Mouse (Mus musculus): ENCODE data around the gene Traf3ip1. TPM values are rescaled to one million over a fixed set of nuclear protein-coding genes. Genes with fewer than 3 reads are reported as not detected.
A peak's percentile ranks its signal among the peaks of the same experiment; 100 is the strongest.

Gene Traf3ip1
- polyA plus RNA-seq, 1 experiment from 2014 or later, result 12.1 TPM

DNA sequence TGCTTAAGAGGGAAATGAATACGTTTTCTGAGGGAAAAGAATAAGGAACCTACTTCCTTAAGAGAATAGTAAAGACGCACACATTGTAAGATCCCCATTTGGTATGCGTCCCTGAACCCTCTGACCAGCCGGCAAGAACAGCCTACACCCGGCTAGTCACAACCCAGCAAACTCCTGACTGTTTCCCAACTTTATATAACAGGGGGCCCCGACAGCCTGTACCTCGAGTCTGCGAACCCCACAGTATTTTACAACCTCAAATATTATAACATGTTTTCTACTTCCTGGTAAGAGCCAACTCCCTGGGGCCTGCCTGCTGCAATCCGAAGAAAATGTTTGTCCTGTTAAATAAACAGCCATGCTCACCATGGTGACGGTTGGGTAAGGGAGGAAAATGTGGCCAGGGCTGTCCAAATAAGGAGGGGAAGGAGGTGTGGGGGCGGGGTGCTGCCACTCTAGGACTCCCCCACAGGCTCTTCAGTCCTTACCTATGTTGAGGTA lies 38.1 kb upstream of the Traf3ip1 start:
- Histone ChIP-seq H3K27me3 (peaks cover 18% of the 10 kb centered on the region), H3K4me2 (0 out of 2 replicates have a peak overlapping the region, but pooled peaks have one; percentile 10), H3K27ac (no peak overlapping the region), H3K4me1 (peaks cover 36% of the 10 kb centered on the region), H3K36me3 (replicated peaks) (no peaks in the 10 kb centered on the region), H3K9ac (peak overlapping the region; percentile 5; the same call in 1 of the 2 replicates), H3K9me3 (no peaks in the 10 kb centered on the region), H3K4me3 (replicated peaks) (no peak overlapping the region)
- 48% methylated on average over 11 of the region's 11 CpGs for WGBS
- no peak for ATAC-seq (ENCODE audit: low FRiP score)

DNA sequence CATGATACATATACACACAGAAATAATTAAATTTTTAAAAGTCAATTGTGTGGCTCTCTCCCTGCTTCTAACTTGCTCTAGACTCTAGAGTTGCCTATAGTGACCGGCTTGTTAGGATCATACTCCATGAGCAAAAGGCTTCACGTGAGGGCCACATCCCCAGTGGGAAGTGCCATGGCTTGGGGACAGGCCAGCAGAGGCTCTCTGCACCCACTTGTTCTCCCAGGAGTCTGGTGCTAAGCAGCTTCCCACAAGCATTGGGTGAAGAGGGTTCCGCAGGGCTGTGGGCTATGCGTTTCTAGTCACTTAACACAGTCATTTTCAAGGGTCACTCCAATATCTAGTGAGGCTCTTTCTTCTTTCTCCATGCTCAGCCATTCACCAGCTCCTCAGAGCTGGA lies 37.3 kb upstream of the Traf3ip1 start:
- no peak overlapping the region for H3K27ac ChIP-seq
- 95% methylated on average over 4 of the region's 4 CpGs for WGBS

DNA sequence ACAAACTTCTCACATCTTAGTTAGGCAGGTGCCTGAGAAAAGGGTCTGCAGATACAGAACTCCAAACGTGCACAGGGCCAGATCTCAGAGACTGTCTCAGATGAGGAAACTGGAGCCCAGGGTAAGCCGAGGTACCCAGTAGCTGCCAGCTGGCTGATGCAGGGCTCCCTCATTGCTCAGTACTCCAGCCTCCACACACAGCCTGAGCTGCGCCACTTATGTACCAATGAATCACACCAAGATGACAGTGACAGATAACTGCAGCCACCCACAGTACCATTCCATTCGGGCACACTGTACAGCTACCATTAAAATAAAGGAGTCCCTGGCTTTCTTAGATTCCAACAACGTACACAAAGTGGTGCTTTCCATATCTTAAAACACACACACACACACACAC lies 36.7 kb upstream of the Traf3ip1 start:
- peaks cover 18% of the 10 kb centered on the region for H3K27me3 ChIP-seq

More for the DNA sequence above, 37.3 kb upstream of the Traf3ip1 start:
- ATAC-seq (ENCODE audit: low FRiP score), result no peak
- H3K4me2 ChIP-seq, result no peak overlapping the region
- H3K9ac ChIP-seq, result no peak overlapping the region
- H3K36me3 ChIP-seq (replicated peaks), result no peaks in the 10 kb centered on the region
- H3K9me3 ChIP-seq, result no peaks in the 10 kb centered on the region
- H3K27me3 ChIP-seq, result peaks cover 18% of the 10 kb centered on the region
- peaks cover 36% of the 10 kb centered on the region for H3K4me1 ChIP-seq
- H3K4me3 ChIP-seq (replicated peaks), result no peak overlapping the region

DNA sequence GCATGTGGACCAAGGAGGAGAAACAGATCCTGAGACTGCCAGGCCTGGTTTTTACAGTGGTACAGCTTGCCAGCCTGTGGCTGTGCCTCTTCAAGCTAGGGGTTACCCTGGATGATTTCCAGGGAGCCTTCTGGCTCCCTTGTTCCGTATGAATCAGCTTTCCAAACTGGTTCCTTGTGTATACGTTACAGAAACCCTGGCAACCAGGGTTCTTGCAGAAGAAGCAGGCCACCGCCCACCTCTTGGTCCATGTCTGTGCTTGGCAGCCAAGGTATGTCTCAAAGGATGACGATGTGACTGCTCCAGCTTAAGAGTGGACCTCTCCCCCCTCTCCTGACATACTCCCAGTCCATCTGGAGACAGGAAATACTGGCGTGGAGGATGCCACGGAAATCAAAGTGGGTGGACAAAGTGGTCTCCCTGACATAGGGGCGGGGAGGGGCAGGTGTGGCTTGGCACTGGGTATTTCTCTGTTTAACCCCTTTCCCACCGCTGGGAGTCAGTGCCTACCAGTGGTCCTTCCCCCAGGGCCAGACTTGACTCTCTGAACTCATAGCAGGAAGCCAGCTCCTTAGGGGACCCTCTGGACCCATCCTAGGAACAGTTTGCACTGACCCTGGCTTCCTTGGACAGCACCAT lies 36.1 kb upstream of the Traf3ip1 start:
- H3K4me1 ChIP-seq, result peaks cover 36% of the 10 kb centered on the region
- peak overlapping the region; percentile 49; the same call in 1 of the 2 replicates for H3K9ac ChIP-seq
- H3K36me3 ChIP-seq (replicated peaks), result no peaks in the 10 kb centered on the region
- WGBS, result 25% methylated on average over 8 of the region's 8 CpGs
- no peak overlapping the region for H3K27ac ChIP-seq
- H3K4me3 ChIP-seq (replicated peaks), result peak overlapping the region; percentile 72
- H3K4me2 ChIP-seq, result peak overlapping the region; percentile 73
- peak; percentile 5; the same call in 1 of the 2 replicates for ATAC-seq (ENCODE audit: low FRiP score)
- peaks cover 18% of the 10 kb centered on the region for H3K27me3 ChIP-seq
- no peaks in the 10 kb centered on the region for H3K9me3 ChIP-seq

More for the DNA sequence above, 36.7 kb upstream of the Traf3ip1 start:
- Histone ChIP-seq H3K4me1 (peaks cover 36% of the 10 kb centered on the region), H3K36me3 (replicated peaks) (no peaks in the 10 kb centered on the region), H3K4me3 (replicated peaks) (no peak overlapping the region), H3K27ac (no peak overlapping the region), H3K9me3 (no peaks in the 10 kb centered on the region), H3K4me2 (0 out of 2 replicates have a peak overlapping the region, but pooled peaks have one; percentile 73), H3K9ac (no peak overlapping the region)
- no peak for ATAC-seq (ENCODE audit: low FRiP score)
- WGBS, result 87% methylated on average over 5 of the region's 5 CpGs

DNA sequence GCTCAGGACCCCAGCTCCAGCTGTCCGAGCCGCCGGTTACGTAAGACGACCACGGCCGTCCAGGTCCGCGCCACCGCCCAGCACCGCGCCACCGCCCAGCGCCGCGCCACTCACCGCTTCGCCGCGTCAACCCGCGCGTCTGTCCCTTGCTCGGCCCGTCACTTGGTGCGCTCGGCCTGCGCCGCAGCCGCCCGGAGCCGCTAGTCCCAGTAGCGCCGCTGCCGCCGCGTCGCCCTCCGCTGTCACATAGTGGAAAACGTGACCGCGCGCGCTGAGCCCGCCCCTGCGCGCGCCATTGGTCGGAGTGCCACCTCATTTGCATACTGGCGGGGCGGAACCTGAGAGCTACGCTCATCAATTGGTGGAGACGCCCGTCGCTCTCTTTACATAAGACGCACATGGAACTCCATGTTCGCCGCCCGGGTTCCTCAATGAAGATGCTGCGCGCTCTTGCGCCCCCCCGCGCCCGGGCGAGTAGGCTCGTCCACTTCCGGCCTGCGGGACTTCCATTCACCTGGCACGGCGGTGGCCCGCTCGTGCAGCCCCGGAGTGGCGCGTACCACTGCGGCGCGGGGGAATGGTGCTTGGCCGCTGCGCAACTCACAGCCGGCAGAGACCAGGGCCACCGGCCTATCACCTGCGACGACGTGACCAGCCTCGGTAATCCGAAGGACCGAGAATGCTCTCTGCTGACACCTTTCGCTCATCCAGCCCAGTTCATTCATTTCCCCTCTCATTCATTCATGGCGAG lies 35.2 kb upstream of the Traf3ip1 start, which contains the start of gene Per2:
Per2 (minus strand) TSS at position 266 of the 751 bp plus-strand sequence.
- peaks cover 37% of the 10 kb centered on the region for H3K4me1 ChIP-seq
- WGBS, result under 1% methylated on average over 91 of the region's 91 CpGs

DNA sequence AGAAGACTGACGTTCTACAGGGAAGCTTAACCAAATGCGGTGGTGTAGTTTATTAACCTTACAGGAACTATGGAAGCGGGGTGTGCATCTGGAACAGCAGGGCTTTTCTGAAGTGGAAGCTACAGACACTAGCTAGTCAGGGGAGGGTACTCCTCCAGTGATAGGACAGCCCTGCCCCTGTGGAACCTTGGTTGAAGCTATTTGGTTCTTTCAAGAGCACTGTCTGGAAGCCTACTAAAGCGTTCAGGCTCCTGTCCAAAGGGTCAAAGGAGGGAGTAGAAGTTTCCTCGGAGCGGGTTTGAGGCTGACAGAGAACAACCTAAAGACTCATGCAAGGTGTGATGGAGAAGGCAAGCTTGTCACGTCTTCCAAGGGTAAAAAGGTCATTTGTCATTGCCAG lies 34.4 kb upstream of the Traf3ip1 start:
- H3K4me3 ChIP-seq (replicated peaks), result peak overlapping the region; percentile 72
- no peaks in the 10 kb centered on the region for H3K9me3 ChIP-seq
- H3K27me3 ChIP-seq, result peaks cover 18% of the 10 kb centered on the region
- 51% methylated on average over 7 of the region's 7 CpGs for WGBS
- H3K27ac ChIP-seq, result no peak overlapping the region
- H3K36me3 ChIP-seq (replicated peaks), result no peaks in the 10 kb centered on the region
- peak overlapping the region; percentile 73 for H3K4me2 ChIP-seq
- peak overlapping the region; percentile 53; the same call in 1 of the 2 replicates for H3K9ac ChIP-seq
- peaks cover 42% of the 10 kb centered on the region for H3K4me1 ChIP-seq
- no peak for ATAC-seq (ENCODE audit: low FRiP score)

More for the DNA sequence above, 35.2 kb upstream of the Traf3ip1 start, which contains the start of gene Per2:
- Histone ChIP-seq H3K4me3 (replicated peaks) (peak within 1 kb of the TSS; percentile 72), H3K27me3 (peaks cover 18% of the 10 kb centered on the region), H3K27ac (peak within 1 kb of the TSS; percentile 44), H3K9ac (peak within 1 kb of the TSS; percentile 53), H3K4me2 (peak within 1 kb of the TSS; percentile 73), H3K9me3 (no peaks in the 10 kb centered on the region), H3K36me3 (replicated peaks) (no peaks in the 10 kb centered on the region)
- ATAC-seq (ENCODE audit: low FRiP score), result peak; percentile 99

DNA sequence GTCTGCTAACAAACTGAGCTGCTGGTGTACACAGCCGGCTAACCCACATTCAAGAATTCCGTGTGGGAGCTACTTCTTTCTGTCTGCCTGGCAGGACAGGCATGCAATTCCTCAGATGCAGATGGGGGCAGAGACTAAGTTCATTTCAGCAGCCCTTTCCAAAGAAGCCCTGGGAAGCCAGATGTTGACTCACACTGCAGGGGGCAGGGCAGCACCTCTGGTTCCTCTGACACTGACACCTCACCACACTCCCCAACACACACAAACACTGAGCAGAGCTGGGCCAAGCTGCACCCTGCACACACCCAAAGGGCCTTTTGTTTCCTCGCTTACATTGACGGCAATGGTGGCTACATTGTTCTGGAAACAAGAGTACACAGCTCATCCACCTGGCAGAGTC lies 33.9 kb upstream of the Traf3ip1 start:
- no peak for ATAC-seq (ENCODE audit: low FRiP score)
- H3K4me3 ChIP-seq (replicated peaks), result no peak overlapping the region
- peaks cover 18% of the 10 kb centered on the region for H3K27me3 ChIP-seq
- H3K9me3 ChIP-seq, result no peaks in the 10 kb centered on the region
- H3K27ac ChIP-seq, result no peak overlapping the region
- no peaks in the 10 kb centered on the region for H3K36me3 ChIP-seq (replicated peaks)
- H3K9ac ChIP-seq, result no peak overlapping the region
- 46% methylated on average over 4 of the region's 4 CpGs for WGBS
- peaks cover 41% of the 10 kb centered on the region for H3K4me1 ChIP-seq
- H3K4me2 ChIP-seq, result no peak overlapping the region

DNA sequence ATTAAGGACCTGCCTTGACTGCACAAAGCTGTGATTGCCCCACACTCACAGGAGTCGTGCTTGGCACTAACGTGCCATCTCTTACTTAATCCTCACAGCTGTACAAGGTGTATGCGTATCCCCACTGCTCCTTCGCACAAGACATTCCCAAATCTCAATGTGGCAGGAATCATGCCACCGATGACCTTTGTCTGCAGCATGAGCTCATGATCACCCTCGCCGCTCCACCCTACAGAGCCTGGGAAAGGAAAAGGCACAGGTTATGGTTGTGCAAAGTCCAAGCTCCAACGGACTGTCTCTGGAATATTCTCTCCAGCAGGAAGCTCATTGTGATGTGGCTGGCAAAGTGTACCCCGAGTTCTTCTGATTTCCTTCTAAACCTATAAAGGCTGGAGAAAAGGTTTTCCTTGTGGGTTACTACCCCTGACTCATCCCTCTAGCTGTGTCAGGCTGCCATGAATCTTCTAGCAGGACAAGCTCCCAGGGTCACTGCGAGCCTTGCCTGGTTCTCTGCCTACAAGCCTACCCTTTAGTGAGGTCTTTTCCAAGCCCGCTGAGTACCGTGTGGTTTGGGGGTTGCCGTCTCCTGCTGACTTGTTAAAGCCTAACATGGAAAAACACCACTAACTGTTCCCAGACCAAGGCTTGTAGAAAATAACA lies 31.0 kb upstream of the Traf3ip1 start:
- H3K27me3 ChIP-seq, result peaks cover 7% of the 10 kb centered on the region; the same call in 1 of the 2 replicates
- H3K4me3 ChIP-seq (replicated peaks), result no peak overlapping the region
- no peak overlapping the region for H3K27ac ChIP-seq
- H3K9me3 ChIP-seq, result no peaks in the 10 kb centered on the region
- no peaks in the 10 kb centered on the region for H3K36me3 ChIP-seq (replicated peaks)
- no peak overlapping the region for H3K9ac ChIP-seq
- peaks cover 22% of the 10 kb centered on the region for H3K4me1 ChIP-seq
- no peak overlapping the region for H3K4me2 ChIP-seq
- WGBS, result 89% methylated on average over 13 of the region's 13 CpGs
- no peak for ATAC-seq (ENCODE audit: low FRiP score)

DNA sequence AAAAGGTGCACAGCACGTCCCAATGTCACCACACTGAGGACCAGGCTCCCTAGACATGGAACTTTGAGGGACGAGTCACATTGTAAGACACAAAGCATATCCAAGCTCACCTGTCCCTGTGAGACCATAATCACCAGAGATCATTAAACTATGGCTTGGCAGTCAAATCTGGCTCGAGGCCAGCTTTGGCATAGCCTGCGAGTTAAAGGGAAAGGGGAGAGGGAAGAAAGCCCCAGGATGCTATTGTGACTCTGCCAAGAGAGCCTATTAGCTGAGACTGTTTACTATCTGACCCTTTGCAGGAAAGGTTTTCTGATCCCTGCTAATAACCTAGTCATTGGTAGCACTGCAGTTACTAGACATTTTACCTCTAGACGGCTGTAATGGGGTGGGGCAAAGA lies 30.0 kb upstream of the Traf3ip1 start:
- no peak overlapping the region for H3K4me3 ChIP-seq (replicated peaks)
- H3K9ac ChIP-seq, result no peak overlapping the region
- peaks cover 7% of the 10 kb centered on the region; the same call in 1 of the 2 replicates for H3K27me3 ChIP-seq
- H3K9me3 ChIP-seq, result no peaks in the 10 kb centered on the region
- peaks cover 17% of the 10 kb centered on the region for H3K4me1 ChIP-seq
- no peaks in the 10 kb centered on the region for H3K36me3 ChIP-seq (replicated peaks)
- 42% methylated on average over 5 of the region's 5 CpGs for WGBS
- H3K27ac ChIP-seq, result no peak overlapping the region
- no peak for ATAC-seq (ENCODE audit: low FRiP score)
- H3K4me2 ChIP-seq, result no peak overlapping the region

DNA sequence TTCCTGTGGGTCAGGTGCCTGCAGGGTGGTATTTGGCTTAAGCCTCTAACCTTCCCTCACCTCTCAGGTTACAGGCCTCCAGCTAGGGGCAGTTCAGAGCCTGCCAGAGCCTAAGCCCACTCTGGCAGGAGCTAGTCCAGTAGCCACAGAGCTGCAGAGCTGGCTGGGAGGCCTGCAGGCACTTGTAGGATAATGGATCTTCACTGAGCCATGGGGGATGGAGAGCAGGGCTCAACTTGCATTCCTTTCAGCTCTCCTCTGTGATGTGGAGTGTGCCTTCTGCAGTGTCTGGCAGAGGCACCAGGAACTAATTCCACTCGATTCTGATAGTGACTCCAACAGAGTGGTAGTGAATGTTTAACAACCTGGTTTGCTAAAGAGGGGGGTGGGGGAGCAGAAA lies 29.2 kb upstream of the Traf3ip1 start:
- Histone ChIP-seq H3K4me1 (peaks cover 10% of the 10 kb centered on the region), H3K4me2 (no peak overlapping the region), H3K9ac (no peak overlapping the region), H3K27me3 (peaks cover 6% of the 10 kb centered on the region; the same call in 1 of the 2 replicates), H3K4me3 (replicated peaks) (no peak overlapping the region), H3K9me3 (no peaks in the 10 kb centered on the region), H3K36me3 (replicated peaks) (no peaks in the 10 kb centered on the region), H3K27ac (no peak overlapping the region)
- WGBS, result 13% methylated on average over 1 of the region's 1 CpGs
- no peak for ATAC-seq (ENCODE audit: low FRiP score)

DNA sequence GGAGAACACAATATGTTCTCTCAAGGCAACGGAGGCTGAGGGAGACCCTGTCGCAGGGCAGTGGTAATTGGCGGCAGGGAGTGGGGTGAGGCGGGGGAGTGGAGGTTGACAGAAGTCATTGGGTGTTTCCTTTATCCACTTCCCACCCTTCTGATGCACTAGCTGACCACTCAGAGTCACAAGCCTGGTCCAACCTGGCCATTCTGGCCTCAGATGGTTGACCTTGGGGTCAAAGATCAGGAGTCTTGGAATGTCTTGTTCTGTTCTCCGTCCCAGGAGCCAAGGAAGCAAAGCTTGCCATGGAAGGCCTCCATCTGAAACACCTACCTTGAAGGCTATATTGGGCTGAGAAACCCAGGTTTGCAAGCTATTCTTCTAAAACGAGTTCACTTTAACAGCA lies 28.3 kb upstream of the Traf3ip1 start:
- Histone ChIP-seq H3K9ac (no peak overlapping the region), H3K36me3 (replicated peaks) (no peaks in the 10 kb centered on the region), H3K4me1 (peaks cover 8% of the 10 kb centered on the region; the same call in 1 of the 2 replicates), H3K9me3 (no peaks in the 10 kb centered on the region), H3K4me3 (replicated peaks) (no peak overlapping the region), H3K27me3 (no peaks in the 10 kb centered on the region), H3K27ac (no peak overlapping the region), H3K4me2 (no peak overlapping the region)
- ATAC-seq (ENCODE audit: low FRiP score), result no peak
- 86% methylated on average over 6 of the region's 6 CpGs for WGBS

DNA sequence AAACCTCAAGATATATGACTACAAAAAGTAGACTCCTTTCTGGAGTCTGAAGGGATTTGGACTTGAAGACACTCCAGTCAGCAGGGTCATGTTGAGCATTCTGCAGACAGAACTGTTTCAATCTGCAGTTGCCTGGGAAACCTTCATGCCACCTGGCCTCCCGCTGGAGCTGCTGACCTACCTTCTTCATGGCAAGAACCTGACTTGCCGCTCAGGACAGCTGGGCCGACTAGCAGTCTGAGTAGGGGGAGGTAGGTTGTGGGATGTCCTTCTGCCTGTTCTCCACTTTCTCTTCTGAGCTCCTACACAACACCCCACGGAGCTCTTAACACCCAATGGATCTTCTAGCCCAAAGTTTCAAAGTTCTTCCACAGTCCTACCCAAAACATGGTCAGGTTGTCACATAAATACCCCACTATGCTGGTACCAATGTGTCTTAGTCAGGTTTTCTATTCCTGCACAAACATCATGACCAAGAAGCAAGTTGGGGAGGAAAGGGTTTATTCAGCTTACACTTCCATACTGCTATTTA lies 24.5 kb upstream of the Traf3ip1 start:
- WGBS, result 81% methylated on average over 4 of the region's 4 CpGs
- H3K27ac ChIP-seq, result no peak overlapping the region

More for the DNA sequence above, 24.5 kb upstream of the Traf3ip1 start:
- Histone ChIP-seq H3K36me3 (replicated peaks) (no peaks in the 10 kb centered on the region), H3K4me3 (replicated peaks) (no peak overlapping the region), H3K4me2 (no peak overlapping the region), H3K4me1 (peaks cover 2% of the 10 kb centered on the region; the same call in 1 of the 2 replicates), H3K27me3 (no peaks in the 10 kb centered on the region), H3K9me3 (no peaks in the 10 kb centered on the region), H3K9ac (no peak overlapping the region)
- no peak for ATAC-seq (ENCODE audit: low FRiP score)
